Mouse (Mus musculus): ENCODE measurements at regions not wholly inside any gene's neighbourhood (a gene's known extent, or its start where the extent isn't known, plus 50 kb on each side); places are given as distances from the start of the nearest gene placed in this dataset.

DNA sequence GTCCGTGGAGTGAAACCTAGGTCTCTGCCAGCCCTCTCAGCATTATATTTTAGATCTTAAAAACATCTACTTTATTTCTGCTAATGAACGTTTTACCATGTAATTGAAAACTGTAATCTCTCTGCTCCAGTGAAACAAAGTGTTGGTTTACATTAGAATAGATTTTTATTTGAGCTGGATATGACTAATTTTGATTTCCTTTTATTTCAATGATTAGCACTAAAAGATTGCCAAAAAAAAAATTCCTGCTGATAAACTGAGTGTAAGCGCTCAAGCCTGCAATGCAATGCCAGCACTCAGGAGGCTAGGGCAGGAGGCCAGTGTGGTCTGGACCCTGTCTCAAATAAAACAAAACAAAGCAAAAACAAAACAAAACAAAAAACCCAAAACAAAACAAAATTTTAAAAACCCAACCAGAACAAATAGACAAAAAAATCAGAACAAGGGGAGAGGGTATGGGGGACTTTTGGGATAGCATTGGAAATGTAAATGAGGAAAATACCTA lies 69.3 kb upstream of the E2f3 start:
- TF ChIP-seq CTCF (conservative IDR thresholded peaks at IDR 0.05), result no peak
- Histone ChIP-seq H3K4me3 (no peak overlapping the region), H3K27ac (no peak overlapping the region)
- DNase-seq (ENCODE audit: low spot score in 2 of 2), result no peak

DNA sequence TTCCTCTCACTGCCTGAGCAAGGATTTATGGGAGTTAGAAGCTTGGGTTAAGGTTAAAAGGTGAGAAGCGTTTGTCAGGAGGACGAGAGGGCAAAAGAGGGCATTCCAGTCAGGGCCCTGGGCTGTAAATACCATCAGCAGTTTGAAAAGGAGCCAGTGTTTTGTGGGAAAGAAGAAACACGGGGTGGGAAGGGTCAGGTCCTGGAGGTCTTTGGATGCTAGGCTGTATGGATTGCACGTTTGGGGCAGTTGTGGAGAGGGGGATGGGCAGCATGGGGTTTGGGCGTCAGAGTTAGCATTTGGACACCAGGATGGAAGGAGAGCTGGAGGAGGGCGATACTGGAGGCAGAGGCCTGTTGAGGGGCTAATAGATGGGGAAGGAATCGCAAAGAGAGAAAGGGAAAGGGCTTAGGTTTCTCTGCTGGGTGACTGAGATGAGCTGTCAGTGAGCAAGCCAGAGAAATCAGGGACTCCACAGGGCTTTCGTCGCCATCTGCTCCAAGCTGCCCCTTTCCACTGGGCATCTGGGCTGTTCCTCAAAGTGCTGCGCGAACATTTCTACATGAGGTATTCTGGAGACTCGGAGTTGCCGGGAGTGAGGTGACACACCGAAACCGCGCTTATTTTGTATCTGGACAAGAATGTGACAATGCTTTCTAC lies 66.2 kb upstream of the E2f3 start:
- no peak overlapping the region for H3K27ac ChIP-seq
- no peak for TF ChIP-seq CTCF (conservative IDR thresholded peaks at IDR 0.05)
- no peak overlapping the region for H3K4me3 ChIP-seq

GRCm38 (mm10) chr13:30050745-30051508 lies 65.1 kb upstream of the E2f3 start:
- H3K27ac ChIP-seq, result no peak overlapping the region
- no peak for TF ChIP-seq CTCF (conservative IDR thresholded peaks at IDR 0.05)
- no peak for DNase-seq (ENCODE audit: low spot score in 2 of 2)
- H3K4me3 ChIP-seq, result no peak overlapping the region

More for the DNA sequence above, 66.2 kb upstream of the E2f3 start:
- no peak for DNase-seq (ENCODE audit: low spot score in 2 of 2)

- no peak overlapping the region for H3K4me3 ChIP-seq
- no peak for TF ChIP-seq CTCF (conservative IDR thresholded peaks at IDR 0.05)
- no peak for DNase-seq (ENCODE audit: low spot score in 2 of 2)
- H3K27ac ChIP-seq, result no peak overlapping the region
These were observed 62.5 kb upstream of the E2f3 start for GRCm38 (mm10) chr13:30048260-30048859.

DNA sequence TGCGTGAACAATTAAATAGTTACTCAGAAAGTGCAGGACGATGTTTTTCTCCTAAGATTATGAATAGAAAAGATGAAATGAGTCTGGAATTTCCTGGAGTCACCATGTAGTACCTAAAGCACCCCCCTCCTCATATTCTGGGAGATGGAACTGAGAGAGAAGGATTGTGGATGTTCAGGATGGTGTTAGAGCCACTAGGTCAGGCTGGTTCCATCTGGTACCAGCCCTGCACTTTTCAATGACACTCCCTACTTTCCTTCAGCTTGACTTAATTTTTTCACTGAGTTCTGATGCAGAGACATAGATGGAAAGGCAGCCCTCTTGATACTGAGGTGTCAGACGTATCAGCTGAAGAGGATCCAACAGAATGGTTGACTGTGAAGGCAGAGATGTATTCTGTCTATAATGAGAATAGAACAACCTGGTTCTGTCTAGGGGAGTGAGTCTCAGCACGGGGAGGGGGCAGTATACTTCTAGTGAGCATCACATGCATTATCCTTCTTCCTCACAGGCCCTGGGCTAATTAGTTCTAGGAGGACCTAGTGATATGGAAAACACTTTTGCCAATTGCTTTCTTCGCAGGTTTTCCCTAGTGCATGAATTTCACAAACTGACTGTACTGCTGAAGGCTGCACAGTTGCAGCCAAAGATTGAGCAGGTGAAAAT lies 60.8 kb upstream of the E2f3 start:
- H3K27ac ChIP-seq, result no peak overlapping the region
- no peak for TF ChIP-seq CTCF (conservative IDR thresholded peaks at IDR 0.05)
- no peak for DNase-seq (ENCODE audit: low spot score in 2 of 2)
- no peak overlapping the region for H3K4me3 ChIP-seq

GRCm38 (mm10) chr13:30046061-30046460 lies 60.2 kb upstream of the E2f3 start:
- no peak for DNase-seq (ENCODE audit: low spot score in 2 of 2)
- TF ChIP-seq CTCF (conservative IDR thresholded peaks at IDR 0.05), result no peak
- H3K27ac ChIP-seq, result no peak overlapping the region
- H3K4me3 ChIP-seq, result no peak overlapping the region

DNA sequence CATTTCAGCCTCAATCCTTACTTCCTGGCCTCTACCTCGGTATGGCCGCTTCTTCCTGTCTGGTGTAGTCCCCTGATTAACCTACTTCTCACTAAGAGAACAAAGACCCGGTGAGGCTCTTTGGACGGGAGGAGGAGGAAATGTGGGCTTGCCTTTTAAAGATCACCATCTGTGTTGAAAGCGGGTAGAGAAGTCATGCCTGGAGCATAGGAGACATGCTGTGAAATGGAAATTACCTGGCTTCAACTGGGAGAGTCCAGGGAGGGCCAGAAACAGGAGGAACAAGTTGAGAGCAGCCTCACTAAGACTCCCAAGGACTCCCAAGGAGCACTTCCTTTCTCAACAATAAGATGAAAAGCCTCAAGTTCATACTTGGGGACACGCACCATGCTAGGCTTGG lies 59.4 kb upstream of the E2f3 start:
- no peak for DNase-seq (ENCODE audit: low spot score in 2 of 2)
- H3K4me3 ChIP-seq, result no peak overlapping the region
- H3K27ac ChIP-seq, result no peak overlapping the region
- no peak for TF ChIP-seq CTCF (conservative IDR thresholded peaks at IDR 0.05)

DNA sequence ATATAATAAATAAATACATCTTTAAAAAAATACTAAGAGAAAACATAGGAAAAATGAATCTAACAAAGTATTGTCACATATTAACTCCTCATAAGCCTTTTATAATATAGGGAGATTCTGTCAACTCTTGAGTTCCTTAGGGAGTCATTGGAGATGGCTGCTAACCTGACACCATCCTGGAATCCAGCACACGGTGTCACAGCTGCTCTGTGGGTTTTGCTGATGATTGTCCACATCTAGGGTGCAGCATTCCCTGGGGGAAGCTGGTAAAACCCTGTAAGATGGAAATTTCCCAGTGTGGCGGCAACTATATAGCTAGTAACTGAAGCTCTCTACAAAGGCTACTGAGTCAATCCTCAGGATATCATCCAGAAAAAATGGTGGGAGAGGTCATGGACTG lies 58.9 kb upstream of the E2f3 start:
- no peak for TF ChIP-seq CTCF (conservative IDR thresholded peaks at IDR 0.05)

GRCm38 (mm10) chr13:30042689-30043320 lies 56.9 kb upstream of the E2f3 start:
- no peak for DNase-seq (ENCODE audit: low spot score in 2 of 2)
- Histone ChIP-seq H3K4me3 (no peak overlapping the region), H3K27ac (peak overlapping the region; percentile 84)
- no peak for TF ChIP-seq CTCF (conservative IDR thresholded peaks at IDR 0.05)

More for the DNA sequence above, 58.9 kb upstream of the E2f3 start:
- no peak overlapping the region for H3K4me3 ChIP-seq
- DNase-seq (ENCODE audit: low spot score in 2 of 2), result no peak
- no peak overlapping the region for H3K27ac ChIP-seq

GRCm38 (mm10) chr13:30041501-30042295 lies 55.8 kb upstream of the E2f3 start:
- no peak for DNase-seq (ENCODE audit: low spot score in 2 of 2)
- peak overlapping the region; percentile 84 for H3K27ac ChIP-seq
- H3K4me3 ChIP-seq, result no peak overlapping the region
- no peak for TF ChIP-seq CTCF (conservative IDR thresholded peaks at IDR 0.05)

GRCm38 (mm10) chr13:30040288-30040687 lies 54.4 kb upstream of the E2f3 start:
- Histone ChIP-seq H3K4me3 (no peak overlapping the region), H3K27ac (no peak overlapping the region)
- no peak for DNase-seq (ENCODE audit: low spot score in 2 of 2)
- TF ChIP-seq CTCF (conservative IDR thresholded peaks at IDR 0.05), result no peak

GRCm38 (mm10) chr13:30039791-30040190 lies 53.9 kb upstream of the E2f3 start:
- no peak for TF ChIP-seq CTCF (conservative IDR thresholded peaks at IDR 0.05)
- H3K27ac ChIP-seq, result no peak overlapping the region
- DNase-seq (ENCODE audit: low spot score in 2 of 2), result no peak
- H3K4me3 ChIP-seq, result no peak overlapping the region

Data from layer of hippocampus, adult 2 months (tissue).